Mouse (Mus musculus) G1E (cell line): ENCODE data around the gene Ak5. TPM values are rescaled to one million over a fixed set of nuclear protein-coding genes. Genes with fewer than 3 reads are reported as not detected.
"Not testable (repeated sequence)": the region's sequence is repeated elsewhere in the genome, so short reads cannot be mapped to it uniquely, and the experiment has no call there.

Experiments used
- ATAC-seq: 2 replicates; pipeline ENCODE4 v1.8.0; 2016; ENCODE audit warnings: mild to moderate bottlenecking; ENCODE audit not compliant: insufficient number of reproducible peaks, poor library complexity, low FRiP score, severe bottlenecking; ENCODE audit errors: extremely low read depth
- DNase-seq: peaks from one replicate; pipeline ENCODE4 v3.0.0; 2012; ENCODE audit warnings: low spot score
- H3K27me3 ChIP-seq: 2 replicates; pipeline ENCODE4 v1.6.1; 2012; ENCODE audit warnings: mild to moderate bottlenecking, low read length, inconsistent platforms; ENCODE audit not compliant: insufficient read depth
- H3K36me3 ChIP-seq: replicated peaks from 2 replicates; pipeline ENCODE3; 2012; ENCODE audit warnings: mild to moderate bottlenecking, inconsistent platforms
- H3K4me1 ChIP-seq: 2 replicates; pipeline ENCODE4 v1.6.1; 2012; ENCODE audit warnings: low read depth, low read length, inconsistent platforms, mixed read lengths; ENCODE audit not compliant: insufficient read depth
- H3K4me3 ChIP-seq: 2 replicates; pipeline ENCODE4 v1.5.1; 2012; ENCODE audit warnings: low read depth, mild to moderate bottlenecking, inconsistent platforms, low read length, moderate library complexity, mixed read lengths
- H3K9me3 ChIP-seq: replicated peaks from 2 replicates; pipeline ENCODE4 v1.6.1; 2012; ENCODE audit warnings: inconsistent platforms
- CTCF ChIP-seq: IDR thresholded peaks from 2 replicates; pipeline ENCODE4 v1.5.1; 2012; ENCODE audit warnings: low read depth, low read length, inconsistent platforms, mixed read lengths
- GATA1 ChIP-seq: IDR thresholded peaks from 2 replicates; pipeline ENCODE4 v1.6.1; 2012; ENCODE audit warnings: borderline replicate concordance, low read length, inconsistent platforms, mixed read lengths
- GATA2 ChIP-seq: IDR thresholded peaks from 2 replicates; pipeline ENCODE4 v1.6.1; 2012; ENCODE audit warnings: low read depth, low read length, inconsistent platforms, borderline replicate concordance
- POLR2AphosphoS5 ChIP-seq: IDR thresholded peaks from 2 replicates; pipeline ENCODE4 v1.6.1; 2012; ENCODE audit warnings: low read depth, low read length, inconsistent platforms; ENCODE audit not compliant: insufficient replicate concordance
- TAL1 ChIP-seq: conservative IDR thresholded peaks from 2 replicates; pipeline ENCODE4 v1.6.1; 2012; ENCODE audit warnings: low read depth, low read length, inconsistent platforms, mixed read lengths
- polyA plus RNA-seq: library from polyadenylated mRNA; stranded (reverse); fragments of >175 nt; gene quantifications from 2 replicates; pipeline ENCODE4 v1.2.3, GENCODE M21; 2012
- total RNA-seq, 2 experiments: library from RNA; stranded (forward) in 1 of 2; stranded (reverse) in 1 of 2; fragments of 200-1000 nt in 1 of 2; fragments of >200 nt in 1 of 2; fragmentation: Nextera tagmentation in 1 of 2; gene quantifications; 2 replicates each; pipeline ENCODE4 v1.2.3; 2014 to 2017

Ak5 gene
- total and polyA plus RNA-seq, 3 experiments = 0.11 TPM; not detected in 2

- DNase-seq = no peak
- Histone ChIP-seq H3K9me3 (no peaks in the 10 kb centered on the region), H3K36me3 (no peaks in the 10 kb centered on the region), H3K4me1 (no peaks in the 10 kb centered on the region), H3K27me3 (peaks cover 9% of the 10 kb centered on the region; the same call in 1 of the 2 replicates), H3K4me3 (no peak overlapping the region)
- no peak for TF ChIP-seq POLR2AphosphoS5
- no peak for TF ChIP-seq CTCF
- no peak for TF ChIP-seq TAL1
- no peak for TF ChIP-seq GATA2
- TF ChIP-seq GATA1 = no peak
- no peak for ATAC-seq
Observed at GRCm38 (mm10) chr3:152587007-152587406, 81.2 kb downstream of the Ak5 start.

- TF ChIP-seq CTCF = no peak
- TF ChIP-seq GATA2 = no peak
- no peak for TF ChIP-seq TAL1
- no peak for TF ChIP-seq POLR2AphosphoS5
- no peak for TF ChIP-seq GATA1
- ATAC-seq (no peak), DNase-seq (no peak)
- H3K9me3 ChIP-seq = no peaks in the 10 kb centered on the region
- H3K27me3 ChIP-seq = peaks cover 9% of the 10 kb centered on the region; the same call in 1 of the 2 replicates
- no peak overlapping the region for H3K4me3 ChIP-seq
- H3K36me3 ChIP-seq = no peaks in the 10 kb centered on the region
- no peaks in the 10 kb centered on the region for H3K4me1 ChIP-seq
Observed at GRCm38 (mm10) chr3:152586191-152586590, 82.0 kb downstream of the Ak5 start.

GRCm38 (mm10) chr3:152585581-152585980, 82.6 kb downstream of the Ak5 start:
- TF ChIP-seq TAL1 (no peak), CTCF (no peak), GATA2 (no peak), GATA1 (no peak), POLR2AphosphoS5 (no peak)
- H3K4me3 ChIP-seq = no peak overlapping the region
- peaks cover 9% of the 10 kb centered on the region; the same call in 1 of the 2 replicates for H3K27me3 ChIP-seq
- DNase-seq = no peak
- H3K4me1 ChIP-seq = no peaks in the 10 kb centered on the region
- H3K36me3 ChIP-seq = no peaks in the 10 kb centered on the region
- ATAC-seq = no peak
- H3K9me3 ChIP-seq = no peaks in the 10 kb centered on the region

- H3K4me3 ChIP-seq = no peak overlapping the region
- H3K36me3 ChIP-seq = no peaks in the 10 kb centered on the region
- TF ChIP-seq GATA1 (no peak), CTCF (no peak), TAL1 (no peak), GATA2 (no peak), POLR2AphosphoS5 (no peak)
- ATAC-seq (no peak), DNase-seq (no peak)
- no peaks in the 10 kb centered on the region for H3K9me3 ChIP-seq
- peaks cover 9% of the 10 kb centered on the region; the same call in 1 of the 2 replicates for H3K27me3 ChIP-seq
- no peaks in the 10 kb centered on the region for H3K4me1 ChIP-seq
Observed at GRCm38 (mm10) chr3:152583033-152583432, 85.1 kb downstream of the Ak5 start.

- H3K27me3 ChIP-seq, H3K4me1 ChIP-seq, H3K9me3 ChIP-seq, H3K36me3 ChIP-seq, ATAC-seq, DNase-seq, H3K4me3 ChIP-seq: not testable (repeated sequence)
Observed at GRCm38 (mm10) chr3:152581853-152582252, 86.3 kb downstream of the Ak5 start.

- H3K9me3 ChIP-seq = no peaks in the 10 kb centered on the region
- TF ChIP-seq GATA2 = no peak
- no peak for TF ChIP-seq POLR2AphosphoS5
- no peak for TF ChIP-seq TAL1
- TF ChIP-seq GATA1 = no peak
- no peak for TF ChIP-seq CTCF
- peaks cover 5% of the 10 kb centered on the region; the same call in 1 of the 2 replicates for H3K27me3 ChIP-seq
- H3K36me3 ChIP-seq = no peaks in the 10 kb centered on the region
- DNase-seq (no peak), ATAC-seq (no peak)
- H3K4me1 ChIP-seq = no peaks in the 10 kb centered on the region
- no peak overlapping the region for H3K4me3 ChIP-seq
Observed at GRCm38 (mm10) chr3:152579984-152580591, 88.1 kb downstream of the Ak5 start.
